Mouse (Mus musculus) heart, embryonic 12.5 days (tissue): ENCODE results near the gene Nfic. TPM values are rescaled to one million over a fixed set of nuclear protein-coding genes. Genes with fewer than 3 reads are reported as not detected.
A peak's percentile ranks its signal among the peaks of the same experiment; 100 is the strongest.

ENCODE experiments used
- ATAC-seq: fragments of 200-750 bp; cut with Nextera tagmentation; 2 replicates; pipeline ENCODE4 v1.8.0; 2017; ENCODE audit warnings: moderate TSS enrichment, moderate library complexity; ENCODE audit not compliant: insufficient number of reproducible peaks, low FRiP score
- H3K27ac ChIP-seq: fragments of 300-500 bp; sonication (generic); 2 replicates; pipeline ENCODE4 v1.5.1; 2016; ENCODE audit warnings: mild to moderate bottlenecking, moderate library complexity; ENCODE audit not compliant: poor library complexity, severe bottlenecking
- H3K27me3 ChIP-seq: fragments of 300-500 bp; sonication (generic); replicated peaks from 2 replicates; pipeline ENCODE4 v1.6.1; 2016; ENCODE audit warnings: mild to moderate bottlenecking, moderate library complexity
- H3K36me3 ChIP-seq: fragments of 300-500 bp; sonication (generic); 2 replicates; pipeline ENCODE4 v1.6.1; 2016; ENCODE audit warnings: mild to moderate bottlenecking, moderate library complexity
- H3K4me1 ChIP-seq: fragments of 300-500 bp; sonication (generic); replicated peaks from 2 replicates; pipeline ENCODE4 v1.6.1; 2016; ENCODE audit warnings: mild to moderate bottlenecking
- H3K4me2 ChIP-seq: fragments of 300-500 bp; sonication (generic); 2 replicates; pipeline ENCODE4 v1.6.1; 2016; ENCODE audit warnings: mild to moderate bottlenecking, moderate library complexity
- H3K4me3 ChIP-seq: fragments of 300-500 bp; sonication (generic); 2 replicates; pipeline ENCODE4 v1.5.1; 2016; ENCODE audit warnings: mild to moderate bottlenecking
- H3K9ac ChIP-seq: fragments of 300-500 bp; sonication (generic); 2 replicates; pipeline ENCODE4 v1.6.1; 2016; ENCODE audit warnings: mild to moderate bottlenecking, moderate library complexity
- H3K9me3 ChIP-seq: fragments of 300-500 bp; sonication (generic); replicated peaks from 2 replicates; pipeline ENCODE4 v1.6.1; 2016; ENCODE audit warnings: mild to moderate bottlenecking, moderate library complexity
- whole genome bisulfite sequencing: fragments of 180-500 bp; shearing (Covaris S2); methylation state at CpG from one replicate; pipeline ENCODE4 v1.1.7; 2016; 5-methylcytosine and 5-hydroxymethylcytosine counted together
- polyA plus RNA-seq: library from polyadenylated mRNA; unstranded; fragments of >200 nt; fragmentation: Nextera tagmentation; extraction: Ambion mirVana; gene quantifications from 2 replicates; pipeline ENCODE4 v1.2.1, GENCODE M21; 2016

Gene Nfic
- polyA plus RNA-seq, 1 experiment from 2014 or later = 40.7 TPM

GRCm38 (mm10) chr10:81434361-81435263, 20.8 kb downstream of the Nfic start:
- H3K4me3 ChIP-seq = no peak overlapping the region
- H3K27ac ChIP-seq = no peak overlapping the region
- H3K4me2 ChIP-seq = no peak overlapping the region
- WGBS = 54% methylated on average over 15 of the region's 15 CpGs
- H3K4me1 ChIP-seq = peaks cover 22% of the 10 kb centered on the region
- ATAC-seq = no peak
- peaks cover 15% of the 10 kb centered on the region; the same call in 1 of the 2 replicates for H3K27me3 ChIP-seq
- no peak overlapping the region for H3K9ac ChIP-seq
- no peaks in the 10 kb centered on the region for H3K9me3 ChIP-seq
- no peaks in the 10 kb centered on the region for H3K36me3 ChIP-seq

- WGBS = 70% methylated on average over 26 of the region's 26 CpGs
- peaks cover 11% of the 10 kb centered on the region; the same call in 1 of the 2 replicates for H3K27me3 ChIP-seq
- H3K4me3 ChIP-seq = no peak overlapping the region
- peaks cover 29% of the 10 kb centered on the region for H3K4me1 ChIP-seq
- H3K9me3 ChIP-seq = no peaks in the 10 kb centered on the region
- H3K36me3 ChIP-seq = no peaks in the 10 kb centered on the region
- H3K4me2 ChIP-seq = peak overlapping the region; percentile 62
- H3K27ac ChIP-seq = no peak overlapping the region
- no peak for ATAC-seq
- no peak overlapping the region for H3K9ac ChIP-seq
Observed at GRCm38 (mm10) chr10:81433541-81434289, 21.7 kb downstream of the Nfic start.

- H3K27me3 ChIP-seq = peaks cover 11% of the 10 kb centered on the region; the same call in 1 of the 2 replicates
- peaks cover 29% of the 10 kb centered on the region for H3K4me1 ChIP-seq
- H3K36me3 ChIP-seq = no peaks in the 10 kb centered on the region
- H3K9me3 ChIP-seq = no peaks in the 10 kb centered on the region
- ATAC-seq = peak; percentile 82
- H3K4me3 ChIP-seq = peak overlapping the region; percentile 23
- WGBS = 5% methylated on average over 17 of the region's 17 CpGs
- H3K27ac ChIP-seq = no peak overlapping the region
- H3K9ac ChIP-seq = no peak overlapping the region
- H3K4me2 ChIP-seq = peak overlapping the region; percentile 62
Observed at GRCm38 (mm10) chr10:81432868-81433262, 22.6 kb downstream of the Nfic start.

GRCm38 (mm10) chr10:81432169-81432867, 23.1 kb downstream of the Nfic start:
- 60% methylated on average over 21 of the region's 21 CpGs for WGBS
- Histone ChIP-seq H3K4me3 (no peak overlapping the region), H3K9ac (no peak overlapping the region), H3K4me2 (peak overlapping the region; percentile 62), H3K27me3 (peaks cover 13% of the 10 kb centered on the region; the same call in 1 of the 2 replicates), H3K27ac (no peak overlapping the region), H3K36me3 (no peaks in the 10 kb centered on the region), H3K9me3 (no peaks in the 10 kb centered on the region), H3K4me1 (peaks cover 31% of the 10 kb centered on the region)
- no peak for ATAC-seq

GRCm38 (mm10) chr10:81431526-81432168, 23.8 kb downstream of the Nfic start:
- Histone ChIP-seq H3K4me2 (peak overlapping the region; percentile 90), H3K9me3 (no peaks in the 10 kb centered on the region), H3K4me3 (peak overlapping the region; percentile 77), H3K36me3 (no peaks in the 10 kb centered on the region), H3K27ac (no peak overlapping the region), H3K9ac (peak overlapping the region; percentile 81; the same call in 1 of the 2 replicates), H3K27me3 (peaks cover 14% of the 10 kb centered on the region; the same call in 1 of the 2 replicates), H3K4me1 (peaks cover 33% of the 10 kb centered on the region)
- no peak for ATAC-seq
- WGBS = 21% methylated on average over 15 of the region's 15 CpGs

GRCm38 (mm10) chr10:81430831-81431525, 24.5 kb downstream of the Nfic start:
- no peak for ATAC-seq
- H3K4me1 ChIP-seq = peaks cover 36% of the 10 kb centered on the region

GRCm38 (mm10) chr10:81430141-81430830, 25.1 kb downstream of the Nfic start:
- H3K27me3 ChIP-seq = peaks cover 11% of the 10 kb centered on the region; the same call in 1 of the 2 replicates
- H3K4me3 ChIP-seq = peak overlapping the region; percentile 77
- peak overlapping the region; percentile 81 for H3K9ac ChIP-seq
- H3K36me3 ChIP-seq = no peaks in the 10 kb centered on the region
- H3K4me2 ChIP-seq = peak overlapping the region; percentile 90
- under 1% methylated on average over 83 of the region's 89 CpGs for WGBS
- H3K27ac ChIP-seq = peak overlapping the region; percentile 97
- H3K9me3 ChIP-seq = no peaks in the 10 kb centered on the region
- ATAC-seq = peak; percentile 30
- peaks cover 43% of the 10 kb centered on the region for H3K4me1 ChIP-seq

More at GRCm38 (mm10) chr10:81430831-81431525, 24.5 kb downstream of the Nfic start:
- 2% methylated on average over 52 of the region's 70 CpGs for WGBS
- Histone ChIP-seq H3K9me3 (no peaks in the 10 kb centered on the region), H3K36me3 (no peaks in the 10 kb centered on the region), H3K4me3 (peak overlapping the region; percentile 77), H3K4me2 (peak overlapping the region; percentile 90), H3K9ac (peak overlapping the region; percentile 81), H3K27me3 (peaks cover 11% of the 10 kb centered on the region; the same call in 1 of the 2 replicates), H3K27ac (peak overlapping the region; percentile 97)

GRCm38 (mm10) chr10:81429605-81430061, 25.8 kb downstream of the Nfic start:
- peaks cover 50% of the 10 kb centered on the region for H3K4me1 ChIP-seq
- H3K4me2 ChIP-seq = peak overlapping the region; percentile 90
- peak overlapping the region; percentile 81 for H3K9ac ChIP-seq
- peak overlapping the region; percentile 97 for H3K27ac ChIP-seq
- peak; percentile 27 for ATAC-seq
- H3K27me3 ChIP-seq = peaks cover 11% of the 10 kb centered on the region; the same call in 1 of the 2 replicates
- 1% methylated on average over 19 of the region's 20 CpGs for WGBS
- H3K36me3 ChIP-seq = no peaks in the 10 kb centered on the region
- H3K4me3 ChIP-seq = peak overlapping the region; percentile 77
- H3K9me3 ChIP-seq = no peaks in the 10 kb centered on the region

GRCm38 (mm10) chr10:81429092-81429491, 26.3 kb downstream of the Nfic start:
- Histone ChIP-seq H3K9me3 (no peaks in the 10 kb centered on the region), H3K27ac (peak overlapping the region; percentile 97; the same call in 1 of the 2 replicates), H3K9ac (no peak overlapping the region), H3K36me3 (no peaks in the 10 kb centered on the region), H3K27me3 (peaks cover 10% of the 10 kb centered on the region; the same call in 1 of the 2 replicates), H3K4me2 (peak overlapping the region; percentile 90), H3K4me3 (peak overlapping the region; percentile 77), H3K4me1 (peaks cover 55% of the 10 kb centered on the region)
- WGBS = 30% methylated on average over 2 of the region's 2 CpGs
- no peak for ATAC-seq
